Mouse (Mus musculus) brain, embryonic 14.5 days (tissue): Measurements from ENCODE around the gene Celf2.

Source experiments
- CTCF ChIP-seq: fragments of 200-500 bp; IDR thresholded peaks from 2 replicates; pipeline ENCODE4 v1.5.1; 2012; ENCODE audit warnings: inconsistent platforms, mild to moderate bottlenecking, moderate library complexity, borderline replicate concordance; ENCODE audit not compliant: insufficient read depth, insufficient read length; ENCODE audit errors: extremely low read depth
- POLR2A ChIP-seq: fragments of 200-500 bp; IDR thresholded peaks from 2 replicates; pipeline ENCODE4 v1.6.1; 2012; ENCODE audit warnings: mild to moderate bottlenecking, inconsistent platforms, borderline replicate concordance; ENCODE audit not compliant: poor library complexity, insufficient read depth, insufficient read length, severe bottlenecking; ENCODE audit errors: extremely low read depth

- TF ChIP-seq CTCF: no peak
- no peak for TF ChIP-seq POLR2A
Observed at GRCm38 (mm10) chr2:7222886-7223285, 286.5 kb downstream of the Celf2 start.
